Mouse (Mus musculus) forebrain, embryonic 13.5 days (tissue): ENCODE results near the gene Map1s. TPM values are rescaled to one million over a fixed set of nuclear protein-coding genes. Genes with fewer than 3 reads are reported as not detected.
A peak's percentile ranks its signal among the peaks of the same experiment; 100 is the strongest.

Experiments used
- ATAC-seq: fragments of 200-750 bp; cut with Nextera tagmentation; 2 replicates; pipeline ENCODE4 v1.8.0; 2017
- H3K27ac ChIP-seq: fragments of 300-500 bp; sonication (generic); 2 replicates; pipeline ENCODE4 v1.5.1; 2015; ENCODE audit warnings: inconsistent platforms, mild to moderate bottlenecking, moderate library complexity
- H3K27me3 ChIP-seq: fragments of 300-500 bp; sonication (generic); 2 replicates; pipeline ENCODE4 v1.6.1; 2015; ENCODE audit warnings: mild to moderate bottlenecking, inconsistent platforms
- H3K36me3 ChIP-seq: fragments of 300-500 bp; sonication (generic); 2 replicates; pipeline ENCODE4 v1.6.1; 2015; ENCODE audit warnings: mild to moderate bottlenecking, inconsistent platforms; ENCODE audit not compliant: poor library complexity, severe bottlenecking
- H3K4me1 ChIP-seq: fragments of 300-500 bp; sonication (generic); 2 replicates; pipeline ENCODE4 v1.6.1; 2015; ENCODE audit warnings: inconsistent platforms
- H3K4me2 ChIP-seq: fragments of 300-500 bp; sonication (generic); 2 replicates; pipeline ENCODE4 v1.6.1; 2015; ENCODE audit warnings: inconsistent platforms, mild to moderate bottlenecking, moderate library complexity
- H3K4me3 ChIP-seq: fragments of 300-500 bp; sonication (generic); 2 replicates; pipeline ENCODE4 v1.5.1; 2015; ENCODE audit warnings: mild to moderate bottlenecking, inconsistent platforms
- H3K9ac ChIP-seq: fragments of 300-500 bp; sonication (generic); 2 replicates; pipeline ENCODE4 v1.6.1; 2015; ENCODE audit warnings: mild to moderate bottlenecking, inconsistent platforms
- H3K9me3 ChIP-seq: fragments of 300-500 bp; sonication (generic); replicated peaks from 2 replicates; pipeline ENCODE4 v1.6.1; 2016; ENCODE audit warnings: inconsistent platforms
- WGBS: fragments of 180-500 bp; shearing (Covaris S2); methylation state at CpG from one replicate; pipeline ENCODE4 v1.1.7; 2015; 5-methylcytosine and 5-hydroxymethylcytosine counted together
- polyA plus RNA-seq: library from polyadenylated mRNA; unstranded; fragments of >200 nt; fragmentation: Nextera tagmentation; extraction: Ambion mirVana; gene quantifications from 2 replicates; pipeline ENCODE4 v1.2.1, GENCODE M21; 2015

Map1s gene
- polyA plus RNA-seq = 57.0 and 58.2 TPM in 2 replicates

- H3K4me1 ChIP-seq = peaks cover 17% of the 10 kb centered on the region
- peak within 1 kb of the TSS; percentile 90 for H3K27ac ChIP-seq
- peak within 1 kb of the TSS; percentile 89 for H3K4me3 ChIP-seq
- H3K36me3 ChIP-seq = peaks cover 6% of the 10 kb centered on the region
- H3K9ac ChIP-seq = peak within 1 kb of the TSS; percentile 93
- H3K9me3 ChIP-seq = no peaks in the 10 kb centered on the region
- H3K27me3 ChIP-seq = peaks cover 25% of the 10 kb centered on the region
- 1% methylated on average over 60 of the region's 86 CpGs for WGBS
- peak; percentile 96 for ATAC-seq
- peak within 1 kb of the TSS; percentile 97 for H3K4me2 ChIP-seq
Observed at GRCm38 (mm10) chr8:70905831-70906736, at the start of gene Map1s. TSS of gene Map1s (plus strand) at chr8:70905932.

GRCm38 (mm10) chr8:70856028-70856427 is 49.7 kb upstream of the Map1s start:
- Histone ChIP-seq H3K4me1 (peaks cover 27% of the 10 kb centered on the region), H3K36me3 (peaks cover 6% of the 10 kb centered on the region; the same call in 1 of the 2 replicates), H3K9me3 (no peaks in the 10 kb centered on the region), H3K9ac (peak overlapping the region; percentile 68; the same call in 1 of the 2 replicates), H3K4me2 (peak overlapping the region; percentile 85), H3K27ac (no peak overlapping the region), H3K4me3 (0 out of 2 replicates have a peak overlapping the region, but pooled peaks have one; percentile 46), H3K27me3 (no peaks in the 10 kb centered on the region)
- ATAC-seq = no peak
- WGBS = 75% methylated on average over 5 of the region's 5 CpGs

- Histone ChIP-seq H3K4me1 (peaks cover 31% of the 10 kb centered on the region), H3K36me3 (peaks cover 6% of the 10 kb centered on the region; the same call in 1 of the 2 replicates), H3K9ac (peak overlapping the region; percentile 68), H3K27me3 (no peaks in the 10 kb centered on the region), H3K4me3 (peak overlapping the region; percentile 46), H3K27ac (no peak overlapping the region), H3K4me2 (peak overlapping the region; percentile 85), H3K9me3 (no peaks in the 10 kb centered on the region)
- 7% methylated on average over 32 of the region's 33 CpGs for WGBS
- ATAC-seq = peak; percentile 82
Observed at GRCm38 (mm10) chr8:70856541-70857197, 49.1 kb upstream of the Map1s start.

- ATAC-seq = no peak
- 0 out of 2 replicates have a peak overlapping the region, but pooled peaks have one; percentile 46 for H3K4me3 ChIP-seq
- peaks cover 38% of the 10 kb centered on the region for H3K4me1 ChIP-seq
- 11% methylated on average over 4 of the region's 4 CpGs for WGBS
- 0 out of 2 replicates have a peak, but pooled peaks cover 2% of the 10 kb centered on the region for H3K36me3 ChIP-seq
- H3K27ac ChIP-seq = no peak overlapping the region; the same call in 1 of the 2 replicates
- peaks cover 6% of the 10 kb centered on the region for H3K27me3 ChIP-seq
- H3K4me2 ChIP-seq = peak overlapping the region; percentile 85; the same call in 1 of the 2 replicates
- H3K9me3 ChIP-seq = no peaks in the 10 kb centered on the region
- peak overlapping the region; percentile 8; the same call in 1 of the 2 replicates for H3K9ac ChIP-seq
Observed at GRCm38 (mm10) chr8:70857516-70857915, 48.2 kb upstream of the Map1s start.

- Histone ChIP-seq H3K27ac (peak within 1 kb of the TSS; percentile 98), H3K9ac (peak within 1 kb of the TSS; percentile 82), H3K4me3 (peak within 1 kb of the TSS; percentile 56), H3K27me3 (peaks cover 15% of the 10 kb centered on the region), H3K36me3 (peaks cover 6% of the 10 kb centered on the region), H3K9me3 (no peaks in the 10 kb centered on the region), H3K4me2 (peak within 1 kb of the TSS; percentile 96), H3K4me1 (peaks cover 58% of the 10 kb centered on the region)
- WGBS = 1% methylated on average over 55 of the region's 55 CpGs
- no peak for ATAC-seq
Observed at GRCm38 (mm10) chr8:70862824-70863641, 42.7 kb upstream of the Map1s start, which contains the start of gene Kcnn1. TSS of gene Kcnn1 (minus strand) at chr8:70863258.

GRCm38 (mm10) chr8:70863956-70864711 is 41.6 kb upstream of the Map1s start:
- ATAC-seq = no peak
- Histone ChIP-seq H3K4me2 (peak overlapping the region; percentile 96), H3K9ac (peak overlapping the region; percentile 82), H3K4me1 (peaks cover 61% of the 10 kb centered on the region), H3K9me3 (no peaks in the 10 kb centered on the region), H3K27me3 (peaks cover 15% of the 10 kb centered on the region), H3K27ac (peak overlapping the region; percentile 98), H3K36me3 (peaks cover 12% of the 10 kb centered on the region), H3K4me3 (peak overlapping the region; percentile 56)
- under 1% methylated on average over 46 of the region's 46 CpGs for WGBS

- under 1% methylated on average over 24 of the region's 24 CpGs for WGBS
- H3K27ac ChIP-seq = peak overlapping the region; percentile 98
- H3K9ac ChIP-seq = peak overlapping the region; percentile 82
- peak overlapping the region; percentile 96 for H3K4me2 ChIP-seq
- peak overlapping the region; percentile 56 for H3K4me3 ChIP-seq
- peaks cover 15% of the 10 kb centered on the region for H3K27me3 ChIP-seq
- no peak; the same call in 1 of the 2 replicates for ATAC-seq
- H3K4me1 ChIP-seq = peaks cover 68% of the 10 kb centered on the region
- H3K9me3 ChIP-seq = no peaks in the 10 kb centered on the region
- peaks cover 12% of the 10 kb centered on the region for H3K36me3 ChIP-seq
Observed at GRCm38 (mm10) chr8:70864712-70865221, 41.0 kb upstream of the Map1s start.

GRCm38 (mm10) chr8:70865350-70866000 is 40.3 kb upstream of the Map1s start:
- Histone ChIP-seq H3K27me3 (peaks cover 15% of the 10 kb centered on the region), H3K4me1 (peaks cover 69% of the 10 kb centered on the region), H3K4me2 (peak overlapping the region; percentile 96), H3K9ac (peak overlapping the region; percentile 82), H3K4me3 (peak overlapping the region; percentile 56), H3K27ac (peak overlapping the region; percentile 98), H3K36me3 (peaks cover 12% of the 10 kb centered on the region), H3K9me3 (no peaks in the 10 kb centered on the region)
- peak; percentile 87 for ATAC-seq
- whole genome bisulfite sequencing = under 1% methylated on average over 46 of the region's 46 CpGs

- peak overlapping the region; percentile 91 for H3K27ac ChIP-seq
- H3K9ac ChIP-seq = peak overlapping the region; percentile 58
- peaks cover 69% of the 10 kb centered on the region for H3K4me1 ChIP-seq
- H3K4me2 ChIP-seq = peak overlapping the region; percentile 96
- peak; percentile 19; the same call in 1 of the 2 replicates for ATAC-seq
- peak overlapping the region; percentile 56 for H3K4me3 ChIP-seq
- no peaks in the 10 kb centered on the region for H3K9me3 ChIP-seq
- H3K36me3 ChIP-seq = peaks cover 12% of the 10 kb centered on the region
- 9% methylated on average over 12 of the region's 12 CpGs for WGBS
- H3K27me3 ChIP-seq = peaks cover 15% of the 10 kb centered on the region
Observed at GRCm38 (mm10) chr8:70866001-70866520, 39.7 kb upstream of the Map1s start.

GRCm38 (mm10) chr8:70866566-70866965 is 39.2 kb upstream of the Map1s start:
- H3K4me1 ChIP-seq = peaks cover 69% of the 10 kb centered on the region
- 87% methylated on average over 7 of the region's 7 CpGs for WGBS
- H3K9me3 ChIP-seq = no peaks in the 10 kb centered on the region
- H3K27me3 ChIP-seq = peaks cover 15% of the 10 kb centered on the region
- peak overlapping the region; percentile 58; the same call in 1 of the 2 replicates for H3K9ac ChIP-seq
- ATAC-seq = no peak
- peak overlapping the region; percentile 91 for H3K27ac ChIP-seq
- H3K4me2 ChIP-seq = peak overlapping the region; percentile 96
- peaks cover 12% of the 10 kb centered on the region for H3K36me3 ChIP-seq
- no peak overlapping the region for H3K4me3 ChIP-seq
